Mouse (Mus musculus) heart, embryonic 11.5 days (tissue): ENCODE data around the gene Auh. TPM values are rescaled to one million over a fixed set of nuclear protein-coding genes. Genes with fewer than 3 reads are reported as not detected.

Source experiments
- ATAC-seq: fragments of 200-750 bp; cut with Nextera tagmentation; replicated peaks from 2 replicates; pipeline ENCODE4 v1.8.0; 2017; ENCODE audit warnings: moderate library complexity; ENCODE audit not compliant: insufficient number of reproducible peaks, low FRiP score, low TSS enrichment
- H3K27ac ChIP-seq: fragments of 300-500 bp; sonication (generic); 2 replicates; pipeline ENCODE4 v1.5.1; 2014; ENCODE audit warnings: mild to moderate bottlenecking, low read depth, low read length
- H3K27me3 ChIP-seq: fragments of 300-500 bp; sonication (generic); 2 replicates; pipeline ENCODE4 v1.6.1; 2014; ENCODE audit warnings: mild to moderate bottlenecking, low read length, mixed read lengths; ENCODE audit not compliant: control insufficient read depth, insufficient read depth
- H3K36me3 ChIP-seq: fragments of 300-500 bp; sonication (generic); 2 replicates; pipeline ENCODE4 v1.6.1; 2014; ENCODE audit warnings: mild to moderate bottlenecking, low read length, moderate library complexity, mixed read lengths; ENCODE audit not compliant: control insufficient read depth, insufficient read depth
- H3K4me1 ChIP-seq: fragments of 300-500 bp; sonication (generic); 2 replicates; pipeline ENCODE4 v1.6.1; 2014; ENCODE audit warnings: low read length; ENCODE audit not compliant: control insufficient read depth, insufficient read depth
- H3K4me2 ChIP-seq: fragments of 300-500 bp; sonication (generic); 2 replicates; pipeline ENCODE4 v1.6.1; 2014; ENCODE audit warnings: mild to moderate bottlenecking, moderate library complexity
- H3K4me3 ChIP-seq: fragments of 300-500 bp; sonication (generic); 2 replicates; pipeline ENCODE4 v1.5.1; 2014; ENCODE audit warnings: low read depth, low read length
- H3K9ac ChIP-seq: fragments of 300-500 bp; sonication (generic); 2 replicates; pipeline ENCODE4 v1.6.1; 2014; ENCODE audit warnings: mild to moderate bottlenecking, low read depth, low read length, moderate library complexity
- H3K9me3 ChIP-seq: fragments of 300-500 bp; sonication (generic); replicated peaks from 2 replicates; pipeline ENCODE4 v1.6.1; 2016; ENCODE audit warnings: low read length; ENCODE audit not compliant: control insufficient read depth
- WGBS: fragments of 180-500 bp; shearing (Covaris S2); extraction: QIAGEN DNeasy Blood & Tissue Kit; methylation state at CpG from one replicate; pipeline ENCODE4 v1.1.7; 2014; ENCODE audit not compliant: insufficient replicate concordance; 5-methylcytosine and 5-hydroxymethylcytosine counted together
- polyA plus RNA-seq: library from polyadenylated mRNA; unstranded; fragments of >200 nt; fragmentation: Nextera tagmentation; extraction: Ambion mirVana; gene quantifications from 2 replicates; pipeline ENCODE4 v1.2.1, GENCODE M21; 2014

Auh gene
- polyA plus RNA-seq, 1 experiment from 2014 or later = 47.7 TPM

DNA sequence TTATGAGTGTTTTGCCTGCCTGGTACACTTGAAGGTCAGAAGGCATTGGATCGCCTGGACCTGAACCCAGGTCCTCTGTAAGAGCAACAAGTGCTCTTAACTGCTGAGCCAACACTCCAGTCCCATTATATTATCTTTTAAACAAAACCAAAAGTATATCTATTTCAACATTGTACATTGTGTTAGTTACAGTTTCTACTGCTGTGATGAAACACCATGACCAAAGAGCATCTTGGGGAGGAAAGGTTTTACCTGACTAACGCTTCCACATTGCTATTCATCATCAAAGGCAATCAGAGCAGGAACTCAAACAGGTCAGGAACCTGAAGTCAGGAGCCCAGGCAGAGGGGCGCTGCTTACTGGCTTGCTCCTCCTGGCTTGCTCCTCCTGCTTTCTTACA lies 43.1 kb upstream of the Auh start:
- H3K9ac ChIP-seq = no peak overlapping the region
- no peak overlapping the region for H3K4me2 ChIP-seq
- WGBS = 81% methylated on average over 3 of the region's 3 CpGs
- H3K4me3 ChIP-seq = no peak overlapping the region
- peaks cover 5% of the 10 kb centered on the region; the same call in 1 of the 2 replicates for H3K36me3 ChIP-seq
- H3K27me3 ChIP-seq = no peaks in the 10 kb centered on the region
- H3K27ac ChIP-seq = no peak overlapping the region
- ATAC-seq = no peak
- H3K9me3 ChIP-seq = no peaks in the 10 kb centered on the region
- peaks cover 42% of the 10 kb centered on the region for H3K4me1 ChIP-seq

- H3K4me3 ChIP-seq = no peak overlapping the region
- no peaks in the 10 kb centered on the region for H3K9me3 ChIP-seq
- 73% methylated on average over 6 of the region's 6 CpGs for WGBS
- peaks cover 17% of the 10 kb centered on the region for H3K36me3 ChIP-seq
- no peak overlapping the region for H3K27ac ChIP-seq
- H3K9ac ChIP-seq = no peak overlapping the region
- H3K4me1 ChIP-seq = peaks cover 29% of the 10 kb centered on the region
- no peak overlapping the region for H3K4me2 ChIP-seq
- H3K27me3 ChIP-seq = no peaks in the 10 kb centered on the region
- ATAC-seq = no peak
Observed at GRCm38 (mm10) chr13:52970876-52971275, 41.4 kb upstream of the Auh start.

- WGBS = 86% methylated on average over 4 of the region's 4 CpGs
Observed at GRCm38 (mm10) chr13:52962922-52963321, 33.4 kb upstream of the Auh start.

DNA sequence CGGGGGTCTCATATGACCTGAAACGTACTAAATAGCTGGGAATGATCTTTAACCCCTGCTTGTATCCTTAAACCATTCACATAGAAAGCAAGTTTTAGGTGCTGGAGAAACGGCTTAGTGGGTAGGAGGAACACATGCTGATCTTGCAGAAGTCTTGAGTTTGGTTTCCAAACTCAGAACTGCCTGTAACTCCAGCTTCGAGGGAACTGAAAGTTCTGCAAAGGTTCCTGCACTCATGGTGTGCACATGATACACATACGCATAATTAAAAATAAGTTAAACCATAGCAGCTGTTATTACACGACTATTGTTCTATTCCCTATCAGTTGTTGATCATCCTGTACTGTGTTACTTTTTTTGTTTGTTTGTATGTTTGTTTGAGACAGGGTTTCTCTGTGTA lies 32.9 kb upstream of the Auh start:
- ATAC-seq = no peak

More at GRCm38 (mm10) chr13:52962922-52963321, 33.4 kb upstream of the Auh start:
- no peak overlapping the region for H3K27ac ChIP-seq
- peaks cover 13% of the 10 kb centered on the region for H3K36me3 ChIP-seq
- no peak overlapping the region for H3K4me3 ChIP-seq
- ATAC-seq = no peak
- no peak overlapping the region for H3K9ac ChIP-seq
- no peaks in the 10 kb centered on the region for H3K27me3 ChIP-seq
- no peaks in the 10 kb centered on the region for H3K9me3 ChIP-seq
- H3K4me2 ChIP-seq = no peak overlapping the region
- no peaks in the 10 kb centered on the region for H3K4me1 ChIP-seq

DNA sequence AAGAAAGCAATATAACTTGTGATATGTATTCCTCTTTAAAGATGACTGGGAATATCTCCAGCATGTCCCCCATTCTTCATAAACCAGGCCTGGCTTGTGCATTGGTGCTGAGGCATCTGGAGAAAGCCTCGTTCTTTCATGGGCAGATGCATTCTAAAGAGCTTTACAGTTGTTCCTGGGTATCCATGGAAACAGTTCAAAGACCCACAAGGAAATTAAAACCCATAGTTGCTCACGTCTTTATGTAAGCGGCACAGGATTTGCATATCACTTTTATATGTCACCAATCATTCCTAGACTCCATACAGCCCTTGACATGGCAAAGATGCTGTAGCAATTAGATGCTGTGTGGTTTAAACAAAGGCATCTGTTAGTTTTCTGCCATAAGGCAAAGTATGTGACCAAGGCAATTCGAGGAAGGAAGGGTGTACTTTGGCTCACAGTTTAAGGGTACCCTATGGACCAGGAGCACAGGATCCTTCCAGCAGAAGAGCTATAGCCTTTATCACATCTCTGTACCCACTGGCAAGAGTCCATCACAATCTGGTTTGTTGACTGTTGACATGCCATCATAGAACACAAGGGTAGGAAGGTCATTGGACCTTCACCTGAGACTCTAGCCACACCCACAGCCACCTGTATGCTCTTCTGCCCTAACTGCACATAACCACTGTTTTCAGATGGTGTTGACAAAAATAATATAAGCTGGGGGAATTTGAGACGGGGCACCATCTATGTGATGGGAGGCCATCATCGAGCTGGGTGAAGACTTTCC lies 24.5 kb upstream of the Auh start:
- Histone ChIP-seq H3K4me1 (no peaks in the 10 kb centered on the region), H3K9me3 (peaks cover 3% of the 10 kb centered on the region; the same call in 1 of the 2 replicates), H3K27ac (no peak overlapping the region), H3K27me3 (no peaks in the 10 kb centered on the region), H3K9ac (no peak overlapping the region), H3K36me3 (no peaks in the 10 kb centered on the region), H3K4me3 (no peak overlapping the region), H3K4me2 (no peak overlapping the region)
- no peak for ATAC-seq
- 83% methylated on average over 6 of the region's 6 CpGs for WGBS

More for the DNA sequence above, 32.9 kb upstream of the Auh start:
- no peak overlapping the region for H3K9ac ChIP-seq
- no peak overlapping the region for H3K4me3 ChIP-seq
- H3K4me1 ChIP-seq = no peaks in the 10 kb centered on the region
- H3K27me3 ChIP-seq = no peaks in the 10 kb centered on the region
- peaks cover 9% of the 10 kb centered on the region for H3K36me3 ChIP-seq
- H3K27ac ChIP-seq = no peak overlapping the region
- WGBS = 81% methylated on average over 6 of the region's 6 CpGs
- no peak overlapping the region for H3K4me2 ChIP-seq
- H3K9me3 ChIP-seq = no peaks in the 10 kb centered on the region

DNA sequence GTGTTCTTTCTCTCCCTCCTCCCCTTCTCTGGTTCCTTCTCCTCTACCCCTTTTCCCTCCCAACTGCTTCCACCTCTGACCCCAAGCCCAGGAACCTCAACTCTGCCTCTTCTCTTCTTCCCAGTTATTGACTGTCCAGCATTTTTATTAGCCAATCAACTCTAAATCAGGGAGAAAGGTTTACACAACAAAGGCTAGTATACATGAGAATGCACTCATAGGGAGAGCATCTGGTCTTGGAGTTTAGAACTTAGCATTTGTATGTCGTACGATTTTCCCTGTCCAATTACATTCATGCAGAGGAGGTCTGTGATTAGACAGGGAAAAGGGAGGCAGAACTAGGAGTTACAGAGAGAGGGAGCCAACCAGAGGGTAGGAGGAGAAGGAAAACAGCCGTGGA lies 19.7 kb upstream of the Auh start:
- Histone ChIP-seq H3K4me1 (no peaks in the 10 kb centered on the region; the same call in 1 of the 2 replicates), H3K27ac (no peak overlapping the region), H3K4me2 (no peak overlapping the region), H3K9ac (no peak overlapping the region), H3K9me3 (peaks cover 3% of the 10 kb centered on the region; the same call in 1 of the 2 replicates), H3K4me3 (no peak overlapping the region), H3K27me3 (no peaks in the 10 kb centered on the region), H3K36me3 (no peaks in the 10 kb centered on the region)
- no peak for ATAC-seq
- 88% methylated on average over 3 of the region's 3 CpGs for WGBS

DNA sequence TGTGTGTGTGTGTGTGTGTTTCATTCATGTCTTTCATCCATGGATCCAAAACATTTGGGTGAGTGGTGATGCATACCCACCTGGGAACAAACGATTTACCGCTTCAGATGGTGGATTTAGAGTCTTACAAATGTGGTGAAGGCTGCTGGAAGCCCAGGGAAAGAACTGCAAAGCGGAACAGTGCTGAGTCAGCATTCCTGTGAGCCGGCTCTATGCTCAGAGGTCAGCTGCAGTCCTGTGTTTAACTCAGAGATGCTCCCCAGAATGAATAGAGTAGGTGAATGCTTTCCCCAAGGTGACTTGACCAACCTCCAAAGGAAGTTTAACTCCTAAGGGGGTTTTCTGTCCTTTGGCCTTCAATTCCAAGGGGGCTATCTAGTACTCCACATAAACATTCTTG lies 18.1 kb upstream of the Auh start:
- H3K9me3 ChIP-seq = peaks cover under 1% of the 10 kb centered on the region; the same call in 1 of the 2 replicates
- no peak overlapping the region for H3K27ac ChIP-seq
- H3K27me3 ChIP-seq = no peaks in the 10 kb centered on the region
- no peak for ATAC-seq
- WGBS = 86% methylated on average over 4 of the region's 4 CpGs
- H3K36me3 ChIP-seq = no peaks in the 10 kb centered on the region
- no peak overlapping the region for H3K9ac ChIP-seq
- no peak overlapping the region for H3K4me2 ChIP-seq
- no peak overlapping the region for H3K4me3 ChIP-seq
- no peaks in the 10 kb centered on the region; the same call in 1 of the 2 replicates for H3K4me1 ChIP-seq

DNA sequence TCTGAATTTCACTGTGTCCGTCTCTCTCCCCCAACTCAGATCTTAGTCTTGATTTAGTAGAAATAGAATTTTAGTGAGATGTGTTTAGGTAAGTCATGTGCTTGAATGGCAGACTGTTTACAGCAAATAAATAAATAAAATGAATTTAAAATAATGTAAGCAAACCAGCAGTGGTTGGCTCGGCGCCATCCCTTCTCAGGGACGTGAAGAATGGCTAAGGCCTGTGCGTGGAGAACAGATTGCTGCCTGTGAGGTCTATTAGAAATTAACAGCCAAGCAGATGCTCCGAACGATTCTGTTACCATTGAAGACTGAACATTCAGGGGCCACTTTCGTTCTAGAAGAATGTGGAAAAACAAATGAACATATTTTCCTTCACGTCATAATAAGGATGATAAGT lies 16.3 kb upstream of the Auh start:
- Histone ChIP-seq H3K9me3 (no peaks in the 10 kb centered on the region), H3K27me3 (no peaks in the 10 kb centered on the region), H3K27ac (no peak overlapping the region), H3K36me3 (no peaks in the 10 kb centered on the region), H3K4me1 (no peaks in the 10 kb centered on the region; the same call in 1 of the 2 replicates), H3K4me3 (no peak overlapping the region), H3K9ac (no peak overlapping the region), H3K4me2 (no peak overlapping the region)
- no peak for ATAC-seq
- 84% methylated on average over 9 of the region's 9 CpGs for WGBS

DNA sequence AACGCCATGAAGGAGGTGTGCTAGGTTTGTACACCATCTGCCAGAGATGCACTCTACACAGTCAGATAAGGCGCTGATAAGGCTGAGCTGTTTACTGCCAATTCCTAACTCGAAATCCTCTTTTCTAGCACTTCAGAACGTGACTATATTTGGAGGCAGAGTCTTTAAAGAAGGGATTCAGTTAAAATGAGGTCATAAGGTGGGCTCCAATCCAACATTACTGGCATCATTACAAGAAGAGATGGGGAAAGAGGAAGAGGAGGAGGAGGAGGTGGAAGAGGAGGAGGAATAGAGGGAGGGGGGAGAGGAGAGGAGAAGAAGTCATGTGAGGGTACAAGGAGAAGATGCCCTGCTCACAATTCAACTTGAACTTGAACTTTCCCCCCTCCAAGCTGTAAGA lies 14.6 kb upstream of the Auh start:
- no peaks in the 10 kb centered on the region for H3K9me3 ChIP-seq
- no peak overlapping the region for H3K9ac ChIP-seq
- no peak for ATAC-seq
- H3K36me3 ChIP-seq = no peaks in the 10 kb centered on the region
- H3K4me1 ChIP-seq = no peaks in the 10 kb centered on the region; the same call in 1 of the 2 replicates
- no peak overlapping the region for H3K27ac ChIP-seq
- no peaks in the 10 kb centered on the region for H3K27me3 ChIP-seq
- H3K4me2 ChIP-seq = no peak overlapping the region
- 43% methylated on average over 4 of the region's 4 CpGs for WGBS
- H3K4me3 ChIP-seq = no peak overlapping the region
